Mouse (Mus musculus) forebrain, embryonic 16.5 days (tissue): ENCODE data around the gene 1700020D05Rik. TPM values are rescaled to one million over a fixed set of nuclear protein-coding genes. Genes with fewer than 3 reads are reported as not detected.

Experiments
- ATAC-seq: fragments of 200-750 bp; cut with Nextera tagmentation; 2 replicates; pipeline ENCODE4 v1.8.0; 2017; ENCODE audit warnings: mild to moderate bottlenecking, moderate library complexity
- H3K27ac ChIP-seq: fragments of 300-500 bp; sonication (generic); 2 replicates; pipeline ENCODE4 v1.5.1; 2014; ENCODE audit warnings: low read length, control low read depth
- H3K27me3 ChIP-seq: fragments of 300-500 bp; sonication (generic); replicated peaks from 2 replicates; pipeline ENCODE4 v1.6.1; 2014; ENCODE audit warnings: low read length; ENCODE audit not compliant: control insufficient read depth, insufficient read depth
- H3K36me3 ChIP-seq: fragments of 300-500 bp; sonication (generic); 2 replicates; pipeline ENCODE4 v1.6.1; 2014; ENCODE audit not compliant: control insufficient read depth, insufficient read depth
- H3K4me1 ChIP-seq: fragments of 300-500 bp; sonication (generic); replicated peaks from 2 replicates; pipeline ENCODE4 v1.6.1; 2014; ENCODE audit warnings: low read length; ENCODE audit not compliant: control insufficient read depth, insufficient read depth
- H3K4me2 ChIP-seq: fragments of 300-500 bp; sonication (generic); 2 replicates; pipeline ENCODE4 v1.6.1; 2014; ENCODE audit warnings: mild to moderate bottlenecking, low read length, control low read depth
- H3K4me3 ChIP-seq: fragments of 300-500 bp; sonication (generic); replicated peaks from 2 replicates; pipeline ENCODE4 v1.5.1; 2014; ENCODE audit warnings: mild to moderate bottlenecking, low read length, control low read depth
- H3K9ac ChIP-seq: fragments of 300-500 bp; sonication (generic); replicated peaks from 2 replicates; pipeline ENCODE4 v1.6.1; 2014; ENCODE audit warnings: low read depth, low read length, control low read depth
- H3K9me3 ChIP-seq: fragments of 300-500 bp; sonication (generic); 2 replicates; pipeline ENCODE4 v1.6.1; 2016; ENCODE audit warnings: low read length; ENCODE audit not compliant: control insufficient read depth
- WGBS: fragments of 180-500 bp; shearing (Covaris S2); extraction: QIAGEN DNeasy Blood & Tissue Kit; methylation state at CpG from one replicate; pipeline ENCODE4 v1.1.7; 2014; 5-methylcytosine and 5-hydroxymethylcytosine counted together
- polyA plus RNA-seq: library from polyadenylated mRNA; unstranded; fragments of >200 nt; fragmentation: Nextera tagmentation; extraction: Ambion mirVana; gene quantifications from 2 replicates; pipeline ENCODE4 v1.2.1, GENCODE M21; 2015

Gene 1700020D05Rik
- polyA plus RNA-seq, 1 experiment from 2014 or later = 0.70 TPM

GRCm38 (mm10) chr19:5477668-5478300 is 25.8 kb downstream of the 1700020D05Rik start:
- no peaks in the 10 kb centered on the region; the same call in 1 of the 2 replicates for H3K36me3 ChIP-seq
- H3K4me2 ChIP-seq = no peak overlapping the region
- ATAC-seq = no peak
- H3K4me3 ChIP-seq = no peak overlapping the region
- WGBS = 90% methylated on average over 18 of the region's 18 CpGs
- no peaks in the 10 kb centered on the region for H3K9me3 ChIP-seq
- no peaks in the 10 kb centered on the region for H3K27me3 ChIP-seq
- H3K9ac ChIP-seq = no peak overlapping the region
- H3K27ac ChIP-seq = no peak overlapping the region
- H3K4me1 ChIP-seq = peaks cover 21% of the 10 kb centered on the region

GRCm38 (mm10) chr19:5477004-5477667 is 26.5 kb downstream of the 1700020D05Rik start:
- peaks cover 21% of the 10 kb centered on the region for H3K4me1 ChIP-seq

GRCm38 (mm10) chr19:5475069-5475714 is 28.4 kb downstream of the 1700020D05Rik start:
- peak overlapping the region; percentile 81 for H3K9ac ChIP-seq
- peaks cover 21% of the 10 kb centered on the region for H3K4me1 ChIP-seq
- H3K36me3 ChIP-seq = no peaks in the 10 kb centered on the region; the same call in 1 of the 2 replicates
- H3K9me3 ChIP-seq = no peaks in the 10 kb centered on the region
- peak; percentile 31; the same call in 1 of the 2 replicates for ATAC-seq
- no peaks in the 10 kb centered on the region for H3K27me3 ChIP-seq
- H3K27ac ChIP-seq = peak overlapping the region; percentile 30; the same call in 1 of the 2 replicates
- WGBS = 21% methylated on average over 13 of the region's 13 CpGs
- peak overlapping the region; percentile 96 for H3K4me2 ChIP-seq
- peak overlapping the region; percentile 57 for H3K4me3 ChIP-seq

More at GRCm38 (mm10) chr19:5477004-5477667, 26.5 kb downstream of the 1700020D05Rik start:
- Histone ChIP-seq H3K4me3 (no peak overlapping the region), H3K27ac (no peak overlapping the region), H3K4me2 (no peak overlapping the region), H3K27me3 (no peaks in the 10 kb centered on the region), H3K9me3 (no peaks in the 10 kb centered on the region), H3K36me3 (no peaks in the 10 kb centered on the region; the same call in 1 of the 2 replicates), H3K9ac (no peak overlapping the region)
- no peak for ATAC-seq
- WGBS = 79% methylated on average over 10 of the region's 10 CpGs

GRCm38 (mm10) chr19:5474281-5475068 is 29.1 kb downstream of the 1700020D05Rik start:
- peak; percentile 37 for ATAC-seq
- WGBS = under 1% methylated on average over 65 of the region's 68 CpGs

GRCm38 (mm10) chr19:5473720-5474119 is 29.9 kb downstream of the 1700020D05Rik start, which contains the start of gene Efemp2:
Gene Efemp2 (plus strand): TSS chr19:5473954.
- WGBS = under 1% methylated on average over 22 of the region's 22 CpGs
- Histone ChIP-seq H3K4me2 (peak within 1 kb of the TSS; percentile 96), H3K27me3 (no peaks in the 10 kb centered on the region), H3K9me3 (no peaks in the 10 kb centered on the region), H3K36me3 (no peaks in the 10 kb centered on the region; the same call in 1 of the 2 replicates), H3K27ac (peak within 1 kb of the TSS; percentile 30), H3K9ac (peak within 1 kb of the TSS; percentile 81), H3K4me1 (peaks cover 21% of the 10 kb centered on the region), H3K4me3 (peak within 1 kb of the TSS; percentile 57)
- ATAC-seq = peak; percentile 55

More at GRCm38 (mm10) chr19:5474281-5475068, 29.1 kb downstream of the 1700020D05Rik start:
- no peaks in the 10 kb centered on the region; the same call in 1 of the 2 replicates for H3K36me3 ChIP-seq
- peak overlapping the region; percentile 57 for H3K4me3 ChIP-seq
- peak overlapping the region; percentile 96 for H3K4me2 ChIP-seq
- H3K4me1 ChIP-seq = peaks cover 21% of the 10 kb centered on the region
- H3K9ac ChIP-seq = peak overlapping the region; percentile 81
- no peaks in the 10 kb centered on the region for H3K9me3 ChIP-seq
- peak overlapping the region; percentile 30 for H3K27ac ChIP-seq
- H3K27me3 ChIP-seq = no peaks in the 10 kb centered on the region

- peaks cover 21% of the 10 kb centered on the region for H3K4me1 ChIP-seq
- no peak for ATAC-seq
- no peak overlapping the region for H3K4me3 ChIP-seq
- no peaks in the 10 kb centered on the region for H3K27me3 ChIP-seq
- no peak overlapping the region for H3K4me2 ChIP-seq
- WGBS = 78% methylated on average over 3 of the region's 3 CpGs
- H3K36me3 ChIP-seq = no peaks in the 10 kb centered on the region
- H3K27ac ChIP-seq = no peak overlapping the region
- H3K9me3 ChIP-seq = no peaks in the 10 kb centered on the region
- H3K9ac ChIP-seq = no peak overlapping the region
These were observed 30.7 kb downstream of the 1700020D05Rik start for GRCm38 (mm10) chr19:5472857-5473256.

- 50% methylated on average over 5 of the region's 5 CpGs for WGBS
- Histone ChIP-seq H3K27ac (no peak overlapping the region), H3K36me3 (peaks cover 2% of the 10 kb centered on the region; the same call in 1 of the 2 replicates), H3K27me3 (no peaks in the 10 kb centered on the region), H3K4me1 (peaks cover 21% of the 10 kb centered on the region), H3K4me2 (no peak overlapping the region), H3K9me3 (no peaks in the 10 kb centered on the region), H3K4me3 (no peak overlapping the region), H3K9ac (no peak overlapping the region)
- no peak for ATAC-seq
These were observed 31.7 kb downstream of the 1700020D05Rik start for GRCm38 (mm10) chr19:5471846-5472245.

- Histone ChIP-seq H3K4me2 (no peak within 1 kb of the TSS), H3K27me3 (no peaks in the 10 kb centered on the region), H3K4me1 (peaks cover 12% of the 10 kb centered on the region), H3K9me3 (no peaks in the 10 kb centered on the region), H3K9ac (no peak within 1 kb of the TSS), H3K36me3 (peaks cover 2% of the 10 kb centered on the region; the same call in 1 of the 2 replicates), H3K27ac (no peak within 1 kb of the TSS), H3K4me3 (no peak within 1 kb of the TSS)
- WGBS = 59% methylated on average over 5 of the region's 5 CpGs
- ATAC-seq = no peak
These were observed 35.2 kb downstream of the 1700020D05Rik start, which contains the start of gene Ctsw for GRCm38 (mm10) chr19:5468374-5468773. Gene Ctsw (minus strand): TSS chr19:5468507.
